Mouse (Mus musculus): ENCODE results near the gene Pakap.

DNA sequence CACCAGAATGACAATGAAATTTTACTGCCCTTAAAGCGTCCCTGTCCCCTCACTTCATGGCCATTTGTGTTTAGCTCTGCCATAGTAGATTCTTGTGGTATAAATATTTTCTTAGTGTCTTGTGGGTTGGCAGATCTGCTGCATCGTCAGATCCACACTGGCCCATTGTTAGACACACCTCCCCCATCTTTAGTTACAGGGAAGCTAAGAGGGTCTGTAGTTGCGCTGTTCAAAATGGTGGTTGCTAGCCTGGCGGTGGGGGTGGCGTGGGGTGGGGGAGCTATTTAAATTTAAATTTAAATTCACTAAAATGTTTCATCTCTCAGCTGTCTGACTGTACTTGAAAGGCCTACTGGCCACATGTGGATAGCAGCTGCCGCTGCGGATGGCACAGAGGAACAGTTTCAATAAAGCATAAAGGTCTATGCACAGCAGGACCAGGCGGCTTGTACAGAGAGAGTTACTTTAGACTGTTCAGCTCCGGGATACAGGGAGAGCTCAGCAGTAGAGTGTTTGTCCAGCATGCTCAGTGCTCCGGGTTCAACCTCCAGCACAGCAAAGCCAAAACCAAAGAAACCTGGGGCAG, 324.1 kb downstream of the Pakap start:
- no peak for TF ChIP-seq POLR2A (IDR thresholded peaks at IDR 0.05; ENCODE audit: borderline replicate concordance, extremely low read depth, insufficient read depth, insufficient read length, poor library complexity, severe bottlenecking)
- no peak for TF ChIP-seq CTCF (IDR thresholded peaks at IDR 0.05; ENCODE audit: borderline replicate concordance, extremely low read depth, insufficient read depth, insufficient read length)
